Mouse (Mus musculus): ENCODE data around the gene Ccdc38. TPM values are rescaled to one million over a fixed set of nuclear protein-coding genes. Genes with fewer than 3 reads are reported as not detected.

Ccdc38 gene
- polyA plus RNA-seq, 1 experiment from 2014 or later, result 0.45 TPM

DNA sequence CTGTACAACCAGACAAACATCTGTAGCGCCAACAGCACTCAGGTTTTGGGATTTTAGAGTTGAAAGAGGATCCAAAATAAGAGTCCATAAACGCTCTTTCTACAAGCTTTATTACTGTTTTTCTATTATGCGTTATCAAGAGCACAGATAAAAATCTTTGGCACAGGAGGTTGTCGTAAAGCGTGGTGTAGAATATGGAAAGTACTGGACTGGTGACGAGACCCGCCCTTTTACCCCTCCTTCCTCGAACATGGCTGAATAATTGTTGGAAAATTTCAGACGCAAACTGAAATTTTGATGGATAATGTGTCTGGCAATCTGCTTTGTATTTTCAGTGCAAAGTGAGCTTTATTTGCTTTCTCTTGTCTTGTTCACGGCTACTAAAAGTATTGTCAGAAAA lies 83.7 kb downstream of the Ccdc38 start:
- Histone ChIP-seq H3K4me1 (replicated peaks; ENCODE audit: control insufficient read depth, insufficient read depth, low read length) (no peaks in the 10 kb centered on the region), H3K9ac (ENCODE audit: low read length) (no peak overlapping the region), H3K27me3 (ENCODE audit: control insufficient read depth, insufficient read depth, low read length) (no peaks in the 10 kb centered on the region), H3K36me3 (ENCODE audit: control insufficient read depth, insufficient read depth, low read length) (no peaks in the 10 kb centered on the region), H3K27ac (ENCODE audit: low read depth, low read length) (no peak overlapping the region), H3K4me3 (ENCODE audit: low read depth, low read length) (no peak overlapping the region), H3K9me3 (ENCODE audit: control insufficient read depth, low read length) (no peaks in the 10 kb centered on the region), H3K4me2 (ENCODE audit: low read depth, low read length, severe bottlenecking) (no peak overlapping the region)
- WGBS, result 89% methylated on average over 10 of the region's 10 CpGs
- ATAC-seq (replicated peaks; ENCODE audit: low FRiP score), result no peak
- DNase-seq (ENCODE audit: low spot score), result no peak

DNA sequence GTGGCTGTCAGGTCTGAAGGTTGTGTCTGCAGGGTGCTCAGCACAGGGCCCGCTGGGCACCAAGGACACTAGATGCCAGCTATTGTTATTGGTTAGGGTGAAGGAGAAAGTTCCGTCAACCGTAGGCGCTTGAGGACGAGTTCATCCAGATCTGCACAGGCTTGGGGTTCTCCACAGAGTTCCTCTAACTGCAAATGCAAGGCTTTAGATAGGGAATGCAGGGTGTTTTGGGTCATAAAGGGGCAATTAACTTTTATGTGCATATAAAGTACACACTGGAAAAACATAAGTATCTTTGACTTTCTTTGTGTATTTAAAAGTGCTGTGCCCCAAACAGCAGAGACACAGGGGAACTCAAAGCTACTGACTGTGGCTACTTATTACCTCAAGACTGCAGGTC lies 89.9 kb downstream of the Ccdc38 start:
- 89% methylated on average over 5 of the region's 5 CpGs for WGBS
- Histone ChIP-seq H3K4me1 (replicated peaks; ENCODE audit: control insufficient read depth, insufficient read depth, low read length) (no peaks in the 10 kb centered on the region), H3K4me3 (ENCODE audit: low read depth, low read length) (no peak overlapping the region), H3K27ac (ENCODE audit: low read depth, low read length) (no peak overlapping the region), H3K27me3 (ENCODE audit: control insufficient read depth, insufficient read depth, low read length) (no peaks in the 10 kb centered on the region), H3K9ac (ENCODE audit: low read length) (no peak overlapping the region), H3K4me2 (ENCODE audit: low read depth, low read length, severe bottlenecking) (no peak overlapping the region), H3K9me3 (ENCODE audit: control insufficient read depth, low read length) (no peaks in the 10 kb centered on the region), H3K36me3 (ENCODE audit: control insufficient read depth, insufficient read depth, low read length) (no peaks in the 10 kb centered on the region)
- DNase-seq (ENCODE audit: low spot score) (no peak), ATAC-seq (replicated peaks; ENCODE audit: low FRiP score) (no peak)

DNA sequence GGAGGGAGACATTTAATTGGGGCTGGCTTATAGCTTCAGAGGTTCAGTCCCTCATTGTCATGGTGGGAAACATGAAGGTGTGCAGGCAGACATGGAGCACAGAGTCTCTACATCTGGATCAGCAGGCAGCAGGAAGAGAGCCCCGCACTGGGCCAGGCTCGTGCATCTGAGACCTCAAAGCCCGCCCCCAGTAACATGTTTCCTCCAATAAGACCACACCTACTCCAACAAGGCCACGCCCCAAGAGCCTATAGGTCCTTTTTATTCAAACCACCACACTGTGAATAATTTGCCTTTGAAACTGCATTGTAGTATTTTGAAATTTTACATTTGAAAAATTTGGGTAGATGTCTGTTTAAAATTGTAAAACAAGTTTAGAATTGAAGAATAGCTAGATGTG lies 91.7 kb downstream of the Ccdc38 start:
- ATAC-seq (replicated peaks; ENCODE audit: low FRiP score), result no peak
- H3K36me3 ChIP-seq (ENCODE audit: control insufficient read depth, insufficient read depth, low read length), result no peaks in the 10 kb centered on the region
- no peak overlapping the region for H3K9ac ChIP-seq (ENCODE audit: low read length)
- H3K4me2 ChIP-seq (ENCODE audit: low read depth, low read length, severe bottlenecking), result no peak overlapping the region
- no peak overlapping the region for H3K4me3 ChIP-seq (ENCODE audit: low read depth, low read length)
- no peaks in the 10 kb centered on the region for H3K4me1 ChIP-seq (replicated peaks; ENCODE audit: control insufficient read depth, insufficient read depth, low read length)
- H3K27ac ChIP-seq (ENCODE audit: low read depth, low read length), result no peak overlapping the region
- no peaks in the 10 kb centered on the region for H3K27me3 ChIP-seq (ENCODE audit: control insufficient read depth, insufficient read depth, low read length)
- no peak for DNase-seq (ENCODE audit: low spot score)
- 75% methylated on average over 4 of the region's 4 CpGs for WGBS
- no peaks in the 10 kb centered on the region for H3K9me3 ChIP-seq (ENCODE audit: control insufficient read depth, low read length)

DNA sequence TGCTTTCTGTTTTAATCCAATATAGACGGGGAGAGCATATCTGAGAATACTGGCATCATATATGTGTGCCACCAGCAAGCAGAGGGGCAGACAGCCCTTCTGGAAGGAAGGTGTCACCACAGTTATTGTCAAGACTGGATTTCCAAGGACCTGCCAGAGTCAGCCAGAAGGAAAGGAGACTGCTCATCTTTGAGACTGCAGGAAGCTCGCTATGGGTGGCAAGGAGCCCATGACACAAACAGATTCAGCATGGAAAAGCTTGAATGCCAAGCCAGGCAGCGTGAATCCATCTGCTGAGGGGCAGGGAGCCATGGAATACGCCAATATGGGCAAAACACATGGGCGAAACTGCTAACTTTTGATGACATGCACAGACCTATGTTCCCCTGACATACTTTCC lies 93.1 kb downstream of the Ccdc38 start:
- no peaks in the 10 kb centered on the region for H3K9me3 ChIP-seq (ENCODE audit: control insufficient read depth, low read length)
- no peak for DNase-seq (ENCODE audit: low spot score)
- 87% methylated on average over 5 of the region's 5 CpGs for WGBS

More for the DNA sequence above, 93.1 kb downstream of the Ccdc38 start:
- H3K4me2 ChIP-seq (ENCODE audit: low read depth, low read length, severe bottlenecking), result no peak overlapping the region
- no peak overlapping the region for H3K27ac ChIP-seq (ENCODE audit: low read depth, low read length)
- ATAC-seq (replicated peaks; ENCODE audit: low FRiP score), result no peak
- no peaks in the 10 kb centered on the region for H3K27me3 ChIP-seq (ENCODE audit: control insufficient read depth, insufficient read depth, low read length)
- H3K4me3 ChIP-seq (ENCODE audit: low read depth, low read length), result no peak overlapping the region
- H3K36me3 ChIP-seq (ENCODE audit: control insufficient read depth, insufficient read depth, low read length), result no peaks in the 10 kb centered on the region
- no peaks in the 10 kb centered on the region for H3K4me1 ChIP-seq (replicated peaks; ENCODE audit: control insufficient read depth, insufficient read depth, low read length)
- H3K9ac ChIP-seq (ENCODE audit: low read length), result no peak overlapping the region

Other genes with a start within 250 kb of the Ccdc38 start
- gene Elk3, start 229.5 kb upstream of the Ccdc38 start, polyA plus RNA-seq (2014; fragmentation: Nextera tagmentation; extraction: Ambion mirVana), result 13.8 and 16.5 TPM in 2 replicates
- gene Lta4h, start 87.2 kb upstream of the Ccdc38 start, polyA plus RNA-seq (2014; fragmentation: Nextera tagmentation; extraction: Ambion mirVana), result 152 and 163 TPM in 2 replicates
- not detected in 2 replicates for gene Hal, start 51.9 kb upstream of the Ccdc38 start, polyA plus RNA-seq (2014; fragmentation: Nextera tagmentation; extraction: Ambion mirVana)
- 0.08 and 0.25 TPM in 2 replicates for gene Amdhd1, start 599 bp upstream of the Ccdc38 start, polyA plus RNA-seq (2014; fragmentation: Nextera tagmentation; extraction: Ambion mirVana)
- gene Snrpf, start 49.1 kb downstream of the Ccdc38 start, polyA plus RNA-seq (2014; fragmentation: Nextera tagmentation; extraction: Ambion mirVana), result 155 and 161 TPM in 2 replicates
- 2.9 and 4.4 TPM in 2 replicates for gene Ntn4, start 100.0 kb downstream of the Ccdc38 start, polyA plus RNA-seq (2014; fragmentation: Nextera tagmentation; extraction: Ambion mirVana)

Data from forebrain, embryonic 11.5 days (tissue).